Mouse (Mus musculus): ENCODE measurements at regions not wholly inside any gene's neighbourhood (a gene's known extent, or its start where the extent isn't known, plus 50 kb on each side); places are given as distances from the start of the nearest gene placed in this dataset.

DNA sequence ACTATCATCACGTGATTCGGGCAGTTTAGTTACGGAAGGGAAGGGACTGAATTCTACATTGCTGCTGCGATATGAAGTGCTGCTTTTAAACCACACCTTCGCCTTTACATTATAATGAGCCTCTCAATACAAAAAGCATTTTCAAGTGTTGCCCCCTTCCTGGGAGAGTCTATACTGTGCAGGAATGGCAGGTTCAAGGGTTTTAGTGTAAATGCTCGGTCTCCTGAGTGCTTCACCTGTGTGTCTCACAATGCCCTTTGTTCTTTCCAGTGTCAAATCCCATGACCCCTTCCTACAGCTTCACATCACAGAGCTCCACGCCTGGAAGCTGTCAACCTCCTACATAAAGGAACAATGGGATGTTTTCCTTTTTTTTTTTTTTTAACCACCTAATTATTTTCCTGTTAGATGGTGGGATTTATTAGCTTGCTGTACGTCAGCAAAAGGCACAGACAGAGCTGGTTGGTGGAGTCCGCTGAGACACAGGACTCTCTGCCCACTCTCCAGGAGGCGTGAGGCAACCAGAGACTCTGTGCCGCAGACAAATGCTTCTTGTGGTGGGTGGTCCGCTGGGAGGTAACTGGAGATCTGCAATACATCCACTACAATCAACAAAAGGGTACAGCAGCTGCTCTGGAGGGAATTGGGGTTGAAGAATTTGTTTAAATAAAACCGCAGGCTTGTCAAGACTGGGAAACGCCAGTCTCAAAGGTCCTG lies 577.2 kb upstream of the Slc35b3 start:
- no peak for TF ChIP-seq CTCF (IDR thresholded peaks at IDR 0.05; ENCODE audit: low read depth, low read length)
- TF ChIP-seq POLR2A (IDR thresholded peaks at IDR 0.05; ENCODE audit: insufficient read depth, low read length) = no peak
